Mouse (Mus musculus) embryonic facial prominence, embryonic 15.5 days (tissue): ENCODE data around the gene Eno2. TPM values are rescaled to one million over a fixed set of nuclear protein-coding genes. Genes with fewer than 3 reads are reported as not detected.

Source experiments
- ATAC-seq: fragments of 200-750 bp; cut with Nextera tagmentation; 2 replicates; pipeline ENCODE4 v1.8.0; 2017; ENCODE audit warnings: low read depth, moderate TSS enrichment; ENCODE audit not compliant: insufficient number of reproducible peaks, low FRiP score, low TSS enrichment
- H3K27ac ChIP-seq: fragments of 300-500 bp; sonication (generic); replicated peaks from 2 replicates; pipeline ENCODE4 v1.5.1; 2015; ENCODE audit warnings: mild to moderate bottlenecking, inconsistent platforms
- H3K27me3 ChIP-seq: fragments of 300-500 bp; sonication (generic); 2 replicates; pipeline ENCODE4 v1.6.1; 2015; ENCODE audit warnings: inconsistent platforms
- H3K36me3 ChIP-seq: fragments of 300-500 bp; sonication (generic); 2 replicates; pipeline ENCODE4 v1.6.1; 2015; ENCODE audit warnings: mild to moderate bottlenecking, inconsistent platforms
- H3K4me1 ChIP-seq: fragments of 300-500 bp; sonication (generic); 2 replicates; pipeline ENCODE4 v1.6.1; 2015; ENCODE audit warnings: inconsistent platforms
- H3K4me2 ChIP-seq: fragments of 300-500 bp; sonication (generic); replicated peaks from 2 replicates; pipeline ENCODE4 v1.6.1; 2015; ENCODE audit warnings: mild to moderate bottlenecking, inconsistent platforms
- H3K4me3 ChIP-seq: fragments of 300-500 bp; sonication (generic); replicated peaks from 2 replicates; pipeline ENCODE4 v1.5.1; 2015; ENCODE audit warnings: mild to moderate bottlenecking, inconsistent platforms
- H3K9ac ChIP-seq: fragments of 300-500 bp; sonication (generic); 2 replicates; pipeline ENCODE4 v1.6.1; 2015; ENCODE audit warnings: inconsistent platforms
- H3K9me3 ChIP-seq: fragments of 300-500 bp; sonication (generic); replicated peaks from 2 replicates; pipeline ENCODE4 v1.6.1; 2016; ENCODE audit warnings: inconsistent platforms
- WGBS: fragments of 180-500 bp; shearing (Covaris S2); methylation state at CpG from one replicate; pipeline ENCODE4 v1.1.7; 2015; 5-methylcytosine and 5-hydroxymethylcytosine counted together
- polyA plus RNA-seq: library from polyadenylated mRNA; unstranded; fragments of >200 nt; fragmentation: Nextera tagmentation; extraction: Ambion mirVana; gene quantifications from 2 replicates; pipeline ENCODE4 v1.2.1, GENCODE M21; 2015

Eno2 gene
- polyA plus RNA-seq, 1 experiment from 2014 or later = 11.8 TPM

DNA sequence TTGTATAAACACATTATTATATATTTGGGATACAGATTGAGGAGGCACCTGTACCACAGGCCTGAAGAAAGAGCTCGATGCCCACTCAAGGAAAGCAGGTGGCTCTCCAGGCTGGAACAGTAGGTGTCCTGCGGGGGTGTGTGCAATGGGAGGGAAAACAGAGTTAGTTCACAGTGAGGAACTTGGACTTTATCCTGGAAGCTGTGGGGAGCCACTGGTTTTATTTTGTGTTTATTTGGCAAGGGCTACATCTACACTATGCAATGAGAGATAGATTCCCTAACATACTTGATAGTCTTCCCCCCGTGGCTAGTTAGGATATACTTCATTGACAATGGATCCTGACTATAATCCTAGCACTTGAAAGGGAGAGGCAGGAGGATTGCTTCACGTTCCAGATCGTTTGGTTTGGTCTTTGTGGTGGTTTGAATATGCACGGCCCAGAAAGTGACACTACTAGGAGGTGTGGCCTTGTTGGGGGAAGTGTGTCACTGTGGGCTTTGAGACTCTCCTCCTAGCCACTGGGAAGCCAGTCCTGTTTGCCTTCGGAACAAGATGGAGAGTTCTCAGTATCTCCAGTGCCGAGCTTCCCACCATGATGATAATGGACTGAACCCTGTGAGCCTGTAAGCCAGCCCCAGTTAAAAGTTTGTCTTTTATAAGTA, 17.4 kb upstream of the Eno2 start:
- H3K27me3 ChIP-seq = no peaks in the 10 kb centered on the region
- H3K9ac ChIP-seq = no peak overlapping the region
- ATAC-seq = no peak
- H3K9me3 ChIP-seq = no peaks in the 10 kb centered on the region
- no peaks in the 10 kb centered on the region for H3K36me3 ChIP-seq
- no peak overlapping the region for H3K4me2 ChIP-seq
- no peak overlapping the region for H3K27ac ChIP-seq
- peaks cover 5% of the 10 kb centered on the region; the same call in 1 of the 2 replicates for H3K4me1 ChIP-seq
- WGBS = 57% methylated on average over 8 of the region's 8 CpGs
- no peak overlapping the region for H3K4me3 ChIP-seq

DNA sequence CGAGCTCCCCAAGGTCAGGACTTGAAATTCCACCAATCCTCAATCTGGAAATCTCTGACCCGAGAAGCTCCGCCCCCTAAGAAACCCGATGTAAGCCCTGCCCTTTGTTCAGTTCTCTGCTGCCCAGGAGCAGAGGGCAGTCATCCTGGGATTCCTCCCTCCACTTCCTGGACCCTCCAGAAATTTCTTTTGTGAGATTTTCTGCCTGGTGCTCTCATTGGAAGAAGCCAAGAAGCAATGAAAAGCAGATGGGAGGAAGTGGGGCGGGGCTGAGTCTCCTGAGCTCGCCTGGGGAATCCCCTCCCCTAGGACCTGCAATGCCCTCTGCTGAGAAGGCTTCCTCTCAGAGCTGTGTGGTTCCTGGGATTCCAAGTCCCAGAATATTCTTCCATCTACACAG, 13.0 kb upstream of the Eno2 start:
- Histone ChIP-seq H3K36me3 (no peaks in the 10 kb centered on the region), H3K9me3 (no peaks in the 10 kb centered on the region), H3K4me1 (peaks cover 21% of the 10 kb centered on the region), H3K4me3 (peak overlapping the region; percentile 22), H3K9ac (no peak overlapping the region), H3K4me2 (peak overlapping the region; percentile 34), H3K27ac (0 out of 2 replicates have a peak overlapping the region, but pooled peaks have one; percentile 44), H3K27me3 (no peaks in the 10 kb centered on the region)
- 12% methylated on average over 6 of the region's 6 CpGs for WGBS
- ATAC-seq = no peak; the same call in 1 of the 2 replicates

DNA sequence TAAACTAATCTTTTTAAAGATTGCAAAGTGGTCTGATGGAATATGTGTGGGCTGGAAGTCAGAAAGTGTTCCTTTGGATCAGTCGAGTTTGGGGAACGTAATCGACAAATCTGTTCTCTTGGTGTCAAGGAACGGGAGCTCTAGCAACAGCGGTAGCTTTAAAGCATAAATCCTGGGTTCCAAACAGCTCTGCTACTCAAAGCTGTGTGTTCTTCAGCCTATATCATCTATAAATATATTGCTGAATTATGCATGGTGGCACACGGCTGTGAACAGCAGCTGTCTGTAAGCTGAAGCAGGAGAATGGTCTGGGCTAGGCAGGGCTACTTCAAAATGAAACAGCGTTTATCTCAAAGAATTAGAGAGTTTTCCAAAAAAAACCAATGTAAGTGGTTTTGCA, 11.4 kb upstream of the Eno2 start:
- H3K4me2 ChIP-seq = no peak overlapping the region
- ATAC-seq = no peak
- no peaks in the 10 kb centered on the region for H3K27me3 ChIP-seq
- H3K9ac ChIP-seq = no peak overlapping the region
- H3K9me3 ChIP-seq = no peaks in the 10 kb centered on the region
- H3K4me1 ChIP-seq = peaks cover 21% of the 10 kb centered on the region
- 85% methylated on average over 7 of the region's 7 CpGs for WGBS
- no peaks in the 10 kb centered on the region for H3K36me3 ChIP-seq
- no peak overlapping the region for H3K27ac ChIP-seq
- no peak overlapping the region for H3K4me3 ChIP-seq

- Histone ChIP-seq H3K36me3 (no peaks in the 10 kb centered on the region), H3K27me3 (no peaks in the 10 kb centered on the region), H3K4me1 (peaks cover 21% of the 10 kb centered on the region), H3K9ac (0 out of 2 replicates have a peak overlapping the region, but pooled peaks have one; percentile 12), H3K9me3 (no peaks in the 10 kb centered on the region), H3K27ac (no peak overlapping the region), H3K4me3 (peak overlapping the region; percentile 41), H3K4me2 (peak overlapping the region; percentile 70)
- ATAC-seq = no peak
- 6% methylated on average over 10 of the region's 10 CpGs for WGBS
Observed at GRCm38 (mm10) chr6:124779984-124780416, 10.5 kb upstream of the Eno2 start.

DNA sequence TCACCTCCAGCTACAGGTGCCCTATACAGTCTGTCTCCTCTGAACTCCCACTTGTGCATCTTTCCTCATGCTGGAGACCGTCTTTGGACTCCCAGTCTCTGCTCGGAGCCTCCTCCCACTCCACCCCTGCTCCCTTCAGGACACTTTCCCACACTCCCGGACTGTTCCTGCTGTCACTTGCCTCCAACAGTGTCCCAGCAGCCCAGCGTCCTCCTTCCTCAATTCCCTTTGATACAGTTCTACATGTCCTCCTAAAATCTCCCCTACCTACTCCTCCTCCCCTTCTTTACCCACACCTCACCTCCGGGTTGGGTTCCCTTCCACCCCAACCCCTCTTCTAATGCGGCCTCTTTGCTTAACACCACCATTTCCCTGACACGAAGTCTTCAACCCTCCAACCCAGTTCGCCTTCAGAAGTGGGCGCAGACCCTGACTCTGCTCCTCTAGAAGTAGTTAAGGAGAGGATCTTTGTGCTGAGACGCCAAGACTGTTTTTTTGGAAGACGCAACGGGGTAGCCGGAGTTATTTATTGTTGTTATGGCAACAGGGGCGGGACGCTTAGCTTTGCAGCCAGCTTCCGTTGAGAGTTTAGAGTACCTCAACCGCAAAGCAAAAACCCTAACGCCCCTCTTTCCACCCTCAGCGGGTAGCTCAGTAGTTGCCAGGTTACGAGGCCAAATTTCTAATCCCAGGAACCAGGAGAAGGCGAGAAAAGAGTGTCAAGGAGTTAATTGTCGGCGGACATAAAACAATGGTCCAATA, 9.9 kb upstream of the Eno2 start, which contains the start of gene Lrrc23:
TSS of gene Lrrc23 (minus strand) at position 506 of the 762 bp plus-strand sequence.
- H3K9ac ChIP-seq = 0 out of 2 replicates have a peak within 1 kb of the TSS, but pooled peaks have one; percentile 12
- peak within 1 kb of the TSS; percentile 70 for H3K4me2 ChIP-seq
- H3K36me3 ChIP-seq = no peaks in the 10 kb centered on the region
- WGBS = 2% methylated on average over 23 of the region's 23 CpGs
- no peaks in the 10 kb centered on the region for H3K27me3 ChIP-seq
- ATAC-seq = no peak
- H3K27ac ChIP-seq = no peak within 1 kb of the TSS
- H3K4me1 ChIP-seq = peaks cover 21% of the 10 kb centered on the region
- H3K9me3 ChIP-seq = no peaks in the 10 kb centered on the region
- H3K4me3 ChIP-seq = peak within 1 kb of the TSS; percentile 41

GRCm38 (mm10) chr6:124770511-124770910, 1.0 kb upstream of the Eno2 start:
- 90% methylated on average over 15 of the region's 15 CpGs for WGBS

GRCm38 (mm10) chr6:124770013-124770412, 540 bp upstream of the Eno2 start:
- WGBS = 65% methylated on average over 7 of the region's 7 CpGs
- H3K36me3 ChIP-seq = 0 out of 2 replicates have a peak, but pooled peaks cover 4% of the 10 kb centered on the region
- peak overlapping the region; percentile 86 for H3K4me2 ChIP-seq
- ATAC-seq = no peak
- no peaks in the 10 kb centered on the region for H3K27me3 ChIP-seq
- H3K27ac ChIP-seq = no peak overlapping the region
- peak overlapping the region; percentile 54 for H3K4me3 ChIP-seq
- no peaks in the 10 kb centered on the region for H3K9me3 ChIP-seq
- peak overlapping the region; percentile 43; the same call in 1 of the 2 replicates for H3K9ac ChIP-seq
- peaks cover 26% of the 10 kb centered on the region for H3K4me1 ChIP-seq

More at GRCm38 (mm10) chr6:124770511-124770910, 1.0 kb upstream of the Eno2 start:
- H3K27ac ChIP-seq = no peak overlapping the region
- H3K4me1 ChIP-seq = peaks cover 26% of the 10 kb centered on the region
- no peaks in the 10 kb centered on the region for H3K9me3 ChIP-seq
- H3K36me3 ChIP-seq = 0 out of 2 replicates have a peak, but pooled peaks cover 4% of the 10 kb centered on the region
- no peaks in the 10 kb centered on the region for H3K27me3 ChIP-seq
- H3K4me2 ChIP-seq = no peak overlapping the region
- no peak overlapping the region for H3K9ac ChIP-seq
- H3K4me3 ChIP-seq = no peak overlapping the region
- ATAC-seq = no peak

DNA sequence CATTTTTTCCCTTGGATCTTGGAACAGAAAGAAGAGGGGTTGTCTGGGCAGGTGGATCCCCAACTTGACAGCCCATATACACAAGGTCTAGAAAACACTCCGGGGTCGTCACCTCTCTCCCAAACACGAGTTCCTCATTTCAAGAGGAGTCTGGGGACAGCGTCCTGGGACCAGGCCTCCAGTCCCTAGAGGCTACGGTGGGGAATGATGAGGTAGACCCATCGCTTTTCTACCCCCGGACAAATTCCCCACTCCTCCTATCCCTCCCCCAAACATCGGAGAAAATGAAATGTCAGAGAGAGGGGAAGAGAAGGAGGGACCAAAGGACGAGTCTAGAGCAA, 799 bp downstream of the Eno2 start:
- ATAC-seq = no peak
- H3K9me3 ChIP-seq = no peaks in the 10 kb centered on the region
- peak overlapping the region; percentile 86 for H3K4me2 ChIP-seq
- no peaks in the 10 kb centered on the region for H3K27me3 ChIP-seq
- H3K27ac ChIP-seq = peak overlapping the region; percentile 9; the same call in 1 of the 2 replicates
- H3K9ac ChIP-seq = peak overlapping the region; percentile 43; the same call in 1 of the 2 replicates
- 0 out of 2 replicates have a peak, but pooled peaks cover 4% of the 10 kb centered on the region for H3K36me3 ChIP-seq
- 6% methylated on average over 9 of the region's 9 CpGs for WGBS
- H3K4me3 ChIP-seq = peak overlapping the region; percentile 54
- H3K4me1 ChIP-seq = peaks cover 26% of the 10 kb centered on the region

- 24% methylated on average over 19 of the region's 19 CpGs for WGBS
- peak; percentile 23; the same call in 1 of the 2 replicates for ATAC-seq
- 0 out of 2 replicates have a peak, but pooled peaks cover 4% of the 10 kb centered on the region for H3K36me3 ChIP-seq
- peaks cover 26% of the 10 kb centered on the region for H3K4me1 ChIP-seq
- H3K4me3 ChIP-seq = peak overlapping the region; percentile 54
- peak overlapping the region; percentile 86 for H3K4me2 ChIP-seq
- H3K9me3 ChIP-seq = no peaks in the 10 kb centered on the region
- H3K9ac ChIP-seq = no peak overlapping the region; the same call in 1 of the 2 replicates
- no peaks in the 10 kb centered on the region for H3K27me3 ChIP-seq
- 0 out of 2 replicates have a peak overlapping the region, but pooled peaks have one; percentile 7 for H3K27ac ChIP-seq
Observed at GRCm38 (mm10) chr6:124767920-124768703, 1.4 kb downstream of the Eno2 start.

GRCm38 (mm10) chr6:124767536-124767919, 1.9 kb downstream of the Eno2 start:
- Histone ChIP-seq H3K27ac (0 out of 2 replicates have a peak overlapping the region, but pooled peaks have one; percentile 7), H3K4me2 (peak overlapping the region; percentile 86; the same call in 1 of the 2 replicates), H3K4me3 (0 out of 2 replicates have a peak overlapping the region, but pooled peaks have one; percentile 54), H3K9me3 (no peaks in the 10 kb centered on the region), H3K4me1 (peaks cover 26% of the 10 kb centered on the region), H3K9ac (no peak overlapping the region), H3K36me3 (peaks cover 4% of the 10 kb centered on the region; the same call in 1 of the 2 replicates), H3K27me3 (no peaks in the 10 kb centered on the region)
- 50% methylated on average over 4 of the region's 4 CpGs for WGBS
- ATAC-seq = no peak
